Mouse (Mus musculus) forebrain, embryonic 11.5 days (tissue): ENCODE measurements around the gene Alk. TPM values are rescaled to one million over a fixed set of nuclear protein-coding genes. Genes with fewer than 3 reads are reported as not detected.

Experiments
- ATAC-seq: fragments of 200-750 bp; cut with Nextera tagmentation; replicated peaks from 2 replicates; pipeline ENCODE4 v1.8.0; 2017; ENCODE audit warnings: moderate TSS enrichment; ENCODE audit not compliant: low FRiP score
- DNase-seq: peaks from one replicate; pipeline ENCODE4 v3.0.0-alpha.2; 2017; ENCODE audit warnings: low spot score
- H3K27ac ChIP-seq: fragments of 300-500 bp; sonication (generic); 2 replicates; pipeline ENCODE4 v1.5.1; 2014; ENCODE audit warnings: low read depth, low read length
- H3K27me3 ChIP-seq: fragments of 300-500 bp; sonication (generic); 2 replicates; pipeline ENCODE4 v1.6.1; 2014; ENCODE audit warnings: mild to moderate bottlenecking, low read length, mixed read lengths; ENCODE audit not compliant: control insufficient read depth, insufficient read depth
- H3K36me3 ChIP-seq: fragments of 300-500 bp; sonication (generic); 2 replicates; pipeline ENCODE4 v1.6.1; 2014; ENCODE audit warnings: mild to moderate bottlenecking, low read length, moderate library complexity, mixed read lengths; ENCODE audit not compliant: control insufficient read depth, insufficient read depth
- H3K4me1 ChIP-seq: fragments of 300-500 bp; sonication (generic); replicated peaks from 2 replicates; pipeline ENCODE4 v1.6.1; 2014; ENCODE audit warnings: low read length, mixed read lengths; ENCODE audit not compliant: control insufficient read depth, insufficient read depth
- H3K4me2 ChIP-seq: fragments of 300-500 bp; sonication (generic); 2 replicates; pipeline ENCODE4 v1.6.1; 2014; ENCODE audit warnings: low read depth, mild to moderate bottlenecking, low read length, moderate library complexity, mixed read lengths; ENCODE audit not compliant: severe bottlenecking
- H3K4me3 ChIP-seq: fragments of 300-500 bp; sonication (generic); 2 replicates; pipeline ENCODE4 v1.5.1; 2014; ENCODE audit warnings: low read depth, low read length
- H3K9ac ChIP-seq: fragments of 300-500 bp; sonication (generic); 2 replicates; pipeline ENCODE4 v1.6.1; 2014; ENCODE audit warnings: low read length
- H3K9me3 ChIP-seq: fragments of 300-500 bp; sonication (generic); 2 replicates; pipeline ENCODE4 v1.6.1; 2016; ENCODE audit warnings: low read length, mixed read lengths; ENCODE audit not compliant: control insufficient read depth
- WGBS: fragments of 180-500 bp; shearing (Covaris S2); extraction: QIAGEN DNeasy Blood & Tissue Kit; methylation state at CpG from one replicate; pipeline ENCODE4 v1.1.7; 2014; 5-methylcytosine and 5-hydroxymethylcytosine counted together
- polyA plus RNA-seq: library from polyadenylated mRNA; unstranded; fragments of >200 nt; fragmentation: Nextera tagmentation; extraction: Ambion mirVana; gene quantifications from 2 replicates; pipeline ENCODE4 v1.2.1, GENCODE M21; 2014

Gene Alk
- polyA plus RNA-seq, 1 experiment from 2014 or later = 0.15 TPM

GRCm38 (mm10) chr17:71864039-71864438 lies 740.4 kb downstream of the Alk start:
- no peaks in the 10 kb centered on the region for H3K36me3 ChIP-seq
- H3K9me3 ChIP-seq = no peaks in the 10 kb centered on the region
- H3K9ac ChIP-seq = no peak overlapping the region
- ATAC-seq (no peak), DNase-seq (no peak)
- no peak overlapping the region for H3K4me2 ChIP-seq
- no peak overlapping the region for H3K27ac ChIP-seq
- H3K4me3 ChIP-seq = no peak overlapping the region
- H3K27me3 ChIP-seq = no peaks in the 10 kb centered on the region
- no peaks in the 10 kb centered on the region for H3K4me1 ChIP-seq
- WGBS = 94% methylated on average over 8 of the region's 8 CpGs

DNA sequence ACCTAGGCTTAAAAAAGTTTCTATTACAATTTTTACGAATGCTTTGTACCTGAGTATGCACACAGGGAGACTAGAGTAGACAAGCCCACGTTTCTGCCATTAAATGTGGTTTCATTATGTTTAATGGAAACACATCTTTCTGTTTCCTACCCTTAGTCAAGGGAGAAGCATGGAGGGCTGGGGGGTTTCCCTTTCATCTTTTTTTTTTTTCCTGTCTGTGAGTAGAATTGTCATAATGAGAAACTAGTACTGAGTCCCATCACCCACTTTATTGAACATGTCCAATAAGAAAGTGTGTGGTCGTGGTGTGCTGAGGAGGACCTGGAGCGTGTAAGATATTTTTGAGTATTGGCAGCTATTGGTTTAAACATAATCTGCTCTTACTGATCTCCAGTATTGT lies 741.5 kb downstream of the Alk start:
- H3K9ac ChIP-seq = no peak overlapping the region
- H3K9me3 ChIP-seq = no peaks in the 10 kb centered on the region
- H3K27ac ChIP-seq = no peak overlapping the region
- H3K27me3 ChIP-seq = no peaks in the 10 kb centered on the region
- DNase-seq (no peak), ATAC-seq (no peak)
- H3K4me1 ChIP-seq = no peaks in the 10 kb centered on the region
- no peak overlapping the region for H3K4me2 ChIP-seq
- no peak overlapping the region for H3K4me3 ChIP-seq
- H3K36me3 ChIP-seq = no peaks in the 10 kb centered on the region
- 92% methylated on average over 4 of the region's 4 CpGs for WGBS

GRCm38 (mm10) chr17:71862184-71862583 lies 742.2 kb downstream of the Alk start:
- Histone ChIP-seq H3K27ac (no peak overlapping the region), H3K9me3 (no peaks in the 10 kb centered on the region), H3K4me2 (no peak overlapping the region), H3K27me3 (no peaks in the 10 kb centered on the region), H3K36me3 (no peaks in the 10 kb centered on the region), H3K9ac (no peak overlapping the region), H3K4me3 (no peak overlapping the region), H3K4me1 (no peaks in the 10 kb centered on the region)
- WGBS = 88% methylated on average over 3 of the region's 3 CpGs
- DNase-seq (no peak), ATAC-seq (no peak)

GRCm38 (mm10) chr17:71831960-71832359 lies 772.5 kb downstream of the Alk start:
- H3K4me3 ChIP-seq = no peak overlapping the region
- H3K9me3 ChIP-seq = no peaks in the 10 kb centered on the region
- ATAC-seq (no peak), DNase-seq (no peak)
- no peak overlapping the region for H3K4me2 ChIP-seq
- no peaks in the 10 kb centered on the region for H3K27me3 ChIP-seq
- H3K27ac ChIP-seq = no peak overlapping the region
- H3K4me1 ChIP-seq = no peaks in the 10 kb centered on the region
- 85% methylated on average over 3 of the region's 3 CpGs for whole genome bisulfite sequencing
- H3K9ac ChIP-seq = no peak overlapping the region
- no peaks in the 10 kb centered on the region for H3K36me3 ChIP-seq

DNA sequence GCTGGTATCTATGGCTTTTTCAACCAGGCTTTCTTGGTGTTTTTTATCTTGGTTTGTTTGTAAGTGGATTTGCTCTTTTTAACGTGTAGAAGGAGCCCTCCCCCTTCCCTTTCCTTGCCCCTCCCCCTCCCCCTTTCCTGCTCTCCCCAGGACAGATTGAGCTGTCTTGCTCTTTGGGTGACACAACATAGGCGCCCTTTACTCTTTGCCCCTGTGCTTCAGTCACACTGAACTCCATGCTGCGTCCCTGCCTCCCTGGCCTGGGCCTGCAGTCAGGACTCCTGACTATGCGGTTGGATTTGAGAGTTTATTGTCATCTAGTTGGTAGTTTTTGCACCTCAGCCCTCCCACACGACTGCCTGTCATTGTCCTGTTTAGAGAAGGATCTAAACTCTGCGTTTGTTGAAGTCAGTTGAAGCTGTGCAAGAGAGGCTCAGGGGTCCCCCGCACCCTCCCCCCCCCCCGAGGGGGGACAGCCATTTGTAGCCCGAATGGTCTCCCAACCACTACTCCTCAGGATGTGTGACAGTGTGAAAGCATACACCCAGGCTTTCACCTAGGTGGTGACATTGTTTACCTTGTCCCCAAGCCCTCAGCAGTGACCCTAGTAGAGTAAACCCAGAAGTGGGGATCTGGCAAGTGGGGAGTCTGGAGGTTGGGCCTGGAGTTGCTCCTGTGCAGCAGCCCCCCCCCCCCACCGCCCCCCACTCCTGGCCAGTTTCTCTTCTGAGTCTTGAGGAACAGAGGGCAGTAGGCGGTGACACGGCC lies 775.6 kb downstream of the Alk start:
- Histone ChIP-seq H3K9me3 (no peaks in the 10 kb centered on the region), H3K27ac (no peak overlapping the region), H3K27me3 (no peaks in the 10 kb centered on the region), H3K4me3 (no peak overlapping the region), H3K4me2 (no peak overlapping the region), H3K9ac (no peak overlapping the region), H3K4me1 (no peaks in the 10 kb centered on the region), H3K36me3 (no peaks in the 10 kb centered on the region)
- 64% methylated on average over 12 of the region's 12 CpGs for WGBS
- no peak for DNase-seq
- no peak for ATAC-seq

DNA sequence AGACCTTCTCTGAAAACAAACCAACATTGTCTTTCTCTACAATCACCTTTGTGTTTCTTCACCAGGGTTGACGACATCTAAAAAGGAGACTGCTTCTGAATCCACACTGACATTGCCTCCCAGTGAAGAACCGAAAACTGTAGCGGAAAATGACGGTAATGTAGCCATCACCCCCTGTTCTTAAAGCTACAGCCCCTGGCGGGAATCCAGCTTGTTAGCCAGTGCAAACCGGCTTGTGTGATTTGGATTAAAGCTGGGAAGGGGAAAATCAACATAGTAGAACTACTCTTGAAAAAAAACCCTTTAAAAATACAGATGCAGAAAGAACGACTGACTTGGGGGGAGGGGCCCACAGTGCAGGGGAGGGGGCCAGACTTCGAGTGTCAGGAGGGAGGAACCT lies 776.8 kb downstream of the Alk start:
- no peak overlapping the region for H3K4me3 ChIP-seq
- H3K27me3 ChIP-seq = no peaks in the 10 kb centered on the region
- ATAC-seq (no peak), DNase-seq (no peak)
- no peak overlapping the region for H3K9ac ChIP-seq
- H3K36me3 ChIP-seq = no peaks in the 10 kb centered on the region
- no peaks in the 10 kb centered on the region for H3K4me1 ChIP-seq
- no peaks in the 10 kb centered on the region for H3K9me3 ChIP-seq
- no peak overlapping the region for H3K27ac ChIP-seq
- no peak overlapping the region for H3K4me2 ChIP-seq
- WGBS = 76% methylated on average over 8 of the region's 8 CpGs

GRCm38 (mm10) chr17:71826603-71827002 lies 777.8 kb downstream of the Alk start:
- WGBS = 88% methylated on average over 3 of the region's 3 CpGs
- Histone ChIP-seq H3K9me3 (no peaks in the 10 kb centered on the region), H3K4me3 (no peak overlapping the region), H3K36me3 (no peaks in the 10 kb centered on the region), H3K4me2 (no peak overlapping the region), H3K4me1 (no peaks in the 10 kb centered on the region), H3K27me3 (no peaks in the 10 kb centered on the region), H3K9ac (no peak overlapping the region), H3K27ac (no peak overlapping the region)
- ATAC-seq (no peak), DNase-seq (no peak)

- no peak for ATAC-seq
These were observed 780.7 kb downstream of the Alk start for GRCm38 (mm10) chr17:71823622-71824306.

More at GRCm38 (mm10) chr17:71823622-71824306, 780.7 kb downstream of the Alk start:
- Histone ChIP-seq H3K4me3 (no peak overlapping the region), H3K9me3 (no peaks in the 10 kb centered on the region), H3K4me2 (no peak overlapping the region), H3K36me3 (no peaks in the 10 kb centered on the region), H3K27ac (no peak overlapping the region), H3K9ac (no peak overlapping the region), H3K4me1 (no peaks in the 10 kb centered on the region), H3K27me3 (no peaks in the 10 kb centered on the region)
- 92% methylated on average over 8 of the region's 8 CpGs for WGBS
- DNase-seq = no peak
